Mouse (Mus musculus): Measurements from ENCODE around the gene Farsa.

Gene Farsa

DNA sequence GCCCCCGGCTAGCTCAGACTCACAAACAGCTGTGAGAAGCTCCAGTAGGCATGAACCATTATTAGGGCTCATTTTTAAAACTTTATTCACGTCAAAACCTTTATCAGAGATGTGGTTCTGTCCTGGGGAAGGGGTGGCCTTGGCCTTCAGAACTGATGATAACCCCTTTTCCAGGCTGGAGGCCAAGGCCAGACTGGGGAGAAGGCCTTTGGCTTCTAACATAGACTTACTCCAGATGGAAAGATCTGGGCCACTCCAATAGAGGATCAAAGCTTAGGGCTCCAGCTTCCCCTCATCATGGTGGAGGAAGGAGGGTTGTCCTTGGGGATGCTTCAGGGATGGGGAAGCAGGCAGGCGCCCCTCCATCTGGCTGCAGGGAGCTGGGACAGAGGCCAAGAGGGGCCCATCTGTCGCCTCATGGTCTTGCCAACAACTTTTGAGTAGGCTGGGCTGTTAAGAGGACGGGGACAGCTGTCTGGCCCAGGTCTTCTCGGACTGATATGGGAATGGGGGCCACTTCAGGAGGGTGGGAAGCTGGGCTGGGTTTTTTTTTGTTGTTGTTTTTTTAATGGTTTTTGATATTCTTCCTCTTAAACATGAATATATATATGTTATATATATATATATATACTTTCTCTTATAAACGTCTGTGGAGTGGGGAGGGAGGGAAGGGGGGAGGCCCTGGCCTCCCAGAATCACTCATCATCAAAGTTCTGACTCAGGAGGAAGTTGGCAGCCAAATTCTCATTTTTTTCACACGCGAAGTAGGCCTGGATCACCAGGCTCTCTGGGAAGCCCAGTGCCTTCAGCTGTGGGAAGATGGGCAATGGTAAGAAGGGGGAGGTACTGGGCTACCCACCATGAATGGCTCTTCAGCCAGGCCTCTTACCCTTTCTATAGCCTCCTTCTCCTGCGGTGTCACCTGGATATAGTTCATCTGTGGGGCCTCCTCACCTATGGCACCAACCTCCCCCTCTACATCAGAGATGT, 21.6 kb upstream of the Farsa start:
- DNase-seq = no peak

DNA sequence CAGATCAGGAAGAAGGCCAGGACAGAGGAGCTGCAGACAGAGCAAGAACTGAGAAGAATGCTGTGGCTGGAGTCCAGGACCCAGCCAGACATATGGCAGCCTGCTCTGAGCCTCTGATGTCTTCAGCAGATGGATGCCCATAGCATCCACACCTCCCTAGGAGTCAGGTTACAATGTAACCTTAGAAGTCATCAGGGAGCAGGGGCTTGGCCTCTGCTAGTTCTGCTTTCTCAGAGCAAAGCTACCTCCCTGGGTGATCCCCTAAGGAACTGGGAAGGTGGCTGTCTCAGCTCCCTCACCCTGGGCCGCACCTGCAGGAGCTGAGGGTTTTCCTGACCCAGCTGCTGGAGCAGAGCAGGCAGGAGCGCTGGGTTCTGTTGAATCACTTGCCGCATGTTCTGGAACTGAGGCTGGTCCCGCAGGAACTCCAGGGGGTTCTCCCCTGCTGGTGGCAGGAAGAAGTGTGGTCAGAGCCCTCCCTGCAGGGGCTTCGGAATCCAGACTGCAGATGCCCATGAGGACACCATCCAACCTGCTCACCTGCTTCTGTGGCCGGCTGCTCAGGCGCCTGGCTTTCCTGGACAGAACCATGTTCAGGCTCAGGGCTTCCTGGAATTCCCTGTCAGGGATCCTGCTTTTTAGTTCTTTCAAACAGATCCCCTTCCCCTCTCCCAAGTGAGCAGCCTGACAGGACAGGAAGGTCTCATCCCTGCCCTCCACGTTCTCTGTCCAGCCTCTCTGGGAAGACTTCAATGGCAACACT, 19.5 kb upstream of the Farsa start:
- DNase-seq = no peak

- DNase-seq = no peak
Measured at GRCm38 (mm10) chr8:84837912-84838470, 18.8 kb upstream of the Farsa start.

DNA sequence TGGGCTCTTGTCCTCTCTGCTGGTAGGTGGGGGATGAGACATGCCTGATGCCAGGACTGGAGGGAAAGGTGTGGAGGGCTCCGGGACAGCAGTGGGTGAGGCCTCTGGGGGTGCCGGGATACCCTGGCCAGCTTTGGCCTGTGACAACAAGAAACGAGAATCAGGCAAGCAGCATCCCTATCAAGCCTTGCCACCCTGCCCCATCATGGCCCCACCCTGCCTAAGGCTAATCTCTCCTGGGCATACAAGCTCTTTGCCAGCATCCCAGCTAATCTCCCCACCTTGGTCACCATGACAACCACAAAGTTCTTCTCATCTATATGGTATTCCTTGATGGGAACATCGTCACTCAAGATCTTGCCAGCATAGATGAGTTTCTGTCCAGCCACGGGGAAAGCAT, 18.3 kb upstream of the Farsa start:
- no peak for DNase-seq

DNA sequence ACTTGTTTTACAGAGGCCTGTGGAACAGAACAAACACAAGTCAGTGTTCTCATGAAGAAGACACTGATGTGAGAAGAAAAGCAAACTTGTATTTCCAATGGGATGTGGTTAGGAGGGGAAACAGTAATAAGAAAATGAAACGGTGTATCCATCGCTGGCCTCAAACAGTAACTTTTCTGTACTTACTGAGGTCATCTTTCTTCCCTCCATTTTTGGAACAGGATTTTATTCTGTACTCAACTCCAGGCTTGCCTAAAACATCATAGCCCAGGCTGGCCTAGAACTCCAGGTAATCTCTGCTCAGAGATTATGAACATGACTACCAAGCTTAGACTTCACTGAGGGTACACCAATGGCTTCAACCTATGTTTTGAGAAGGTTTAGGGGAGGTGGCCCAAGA, 17.4 kb upstream of the Farsa start:
- DNase-seq = no peak

- no peak for DNase-seq
Measured at GRCm38 (mm10) chr8:84839875-84840247, 16.9 kb upstream of the Farsa start.

DNA sequence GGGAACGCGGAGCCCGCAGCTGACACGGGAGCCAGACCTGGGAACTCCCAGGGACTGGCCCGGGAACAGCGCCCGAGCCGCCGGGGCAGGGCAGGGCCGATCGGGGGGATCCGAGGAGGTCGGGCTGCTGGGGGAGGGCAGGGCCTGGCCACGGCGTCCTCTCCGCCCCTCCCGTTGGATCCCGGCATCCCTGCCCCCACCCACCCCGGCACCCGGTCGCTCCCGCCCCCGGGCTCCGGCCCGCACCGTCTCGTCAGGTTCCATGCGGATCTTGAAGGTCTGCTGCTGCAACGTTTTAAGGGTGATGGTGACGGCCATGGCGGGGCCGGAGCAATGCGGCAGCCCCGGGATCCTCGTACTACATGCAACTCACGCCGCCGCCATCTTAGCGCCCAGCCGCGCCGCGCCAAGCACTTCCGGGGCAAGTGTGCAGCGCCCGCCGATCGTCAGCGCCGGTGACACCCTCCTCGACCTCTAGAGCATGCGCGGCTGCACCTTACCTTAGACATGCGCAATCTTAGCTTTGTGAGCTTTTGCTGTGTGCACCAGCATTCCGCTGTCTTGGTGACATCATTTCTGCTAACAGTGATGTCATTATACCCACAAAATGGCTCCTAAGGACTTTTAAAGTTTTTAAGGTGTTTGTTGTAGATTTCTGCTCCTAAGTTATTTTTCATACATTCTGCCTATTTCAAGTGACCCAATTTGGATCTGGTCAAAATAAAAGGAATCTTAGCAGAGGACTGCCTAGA, 16.4 kb upstream of the Farsa start, which contains the start of gene Rad23a:
TSS of gene Rad23a (minus strand) at position 418 of the 752 bp plus-strand sequence.
- DNase-seq = peak; percentile 83 to 86

DNA sequence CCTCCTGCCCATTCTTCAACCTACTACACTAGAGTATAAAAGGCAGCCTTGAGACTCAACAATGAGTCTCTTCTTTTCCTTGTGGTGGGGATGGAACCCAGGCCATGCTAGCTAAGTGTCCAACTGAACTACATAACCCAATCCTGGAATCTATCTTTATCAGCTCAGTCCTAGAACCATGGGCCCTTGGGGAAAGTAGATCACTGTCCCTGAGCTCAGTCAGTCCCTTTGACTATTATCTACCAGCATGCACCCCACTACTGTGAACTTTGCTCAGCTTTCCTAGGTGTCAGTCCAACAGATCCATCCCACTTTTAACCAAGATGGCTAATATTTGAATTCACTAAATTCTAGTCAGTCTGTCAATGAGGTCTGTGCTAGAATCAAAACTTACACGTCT, 15.3 kb upstream of the Farsa start:
- no peak for DNase-seq

DNA sequence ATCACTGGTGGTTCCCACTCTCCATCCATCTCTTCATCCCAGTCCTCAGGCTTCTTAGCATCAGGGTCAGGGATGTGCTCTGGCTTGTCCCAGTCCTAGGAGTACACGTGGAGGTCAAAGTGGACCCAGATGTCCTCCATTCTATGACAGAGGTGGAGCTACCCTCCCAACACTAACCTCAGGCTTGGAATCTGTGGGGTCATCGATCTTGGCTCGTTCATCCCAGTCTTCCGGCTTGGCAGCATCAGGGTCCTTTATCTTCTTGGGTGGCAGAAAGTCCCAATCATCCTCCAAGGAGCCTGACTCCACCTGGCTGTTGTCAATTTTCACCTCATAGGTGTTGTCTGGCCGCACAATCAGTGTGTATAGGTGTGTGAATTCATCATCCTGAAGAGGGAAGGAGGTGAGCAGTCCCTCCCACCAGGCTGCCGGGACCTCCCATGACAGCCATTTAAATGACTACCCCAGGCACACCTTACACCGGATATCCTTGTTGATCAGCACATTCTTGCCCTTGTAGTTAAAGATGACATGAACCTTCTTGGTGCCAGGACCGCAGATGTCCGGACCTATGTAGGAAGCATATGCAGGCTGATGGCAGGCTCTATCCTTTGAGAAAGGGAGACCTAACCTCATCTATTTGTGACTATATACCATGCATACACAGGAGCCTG, 12.3 kb upstream of the Farsa start:
- DNase-seq = no peak

DNA sequence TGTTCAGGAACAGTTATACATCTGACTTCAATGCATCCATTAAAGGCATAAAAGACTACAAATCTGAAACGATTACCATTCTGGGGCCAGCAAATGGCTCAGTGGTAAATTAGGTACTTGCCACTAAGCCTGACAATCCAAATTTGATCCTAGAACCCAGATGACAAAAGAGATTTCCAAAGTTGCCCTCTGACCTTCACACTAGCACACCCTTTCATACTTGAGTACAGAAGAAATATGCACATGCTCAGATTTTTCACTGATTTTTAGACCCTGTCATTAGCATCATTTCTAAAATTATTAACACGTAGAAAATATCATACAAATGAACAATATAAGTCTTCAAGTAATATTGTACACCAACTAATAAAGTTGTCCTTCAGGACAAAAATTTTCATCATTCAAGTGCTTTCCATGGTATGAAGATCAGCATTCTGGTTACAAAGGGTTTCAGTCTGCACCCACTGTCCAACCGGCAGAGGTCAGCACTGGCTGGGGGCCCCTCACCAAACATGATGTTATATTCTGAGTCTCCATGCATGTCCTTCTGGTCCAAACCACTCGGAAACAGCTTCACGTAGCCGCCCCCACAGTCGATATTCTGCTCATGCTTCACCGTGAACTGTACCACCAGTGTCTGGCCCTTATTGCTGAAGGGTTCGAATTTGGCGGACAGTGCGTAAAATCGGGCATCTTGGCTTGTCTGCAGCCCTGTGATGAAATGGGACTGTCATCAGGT, 11.3 kb upstream of the Farsa start:
- DNase-seq = no peak

DNA sequence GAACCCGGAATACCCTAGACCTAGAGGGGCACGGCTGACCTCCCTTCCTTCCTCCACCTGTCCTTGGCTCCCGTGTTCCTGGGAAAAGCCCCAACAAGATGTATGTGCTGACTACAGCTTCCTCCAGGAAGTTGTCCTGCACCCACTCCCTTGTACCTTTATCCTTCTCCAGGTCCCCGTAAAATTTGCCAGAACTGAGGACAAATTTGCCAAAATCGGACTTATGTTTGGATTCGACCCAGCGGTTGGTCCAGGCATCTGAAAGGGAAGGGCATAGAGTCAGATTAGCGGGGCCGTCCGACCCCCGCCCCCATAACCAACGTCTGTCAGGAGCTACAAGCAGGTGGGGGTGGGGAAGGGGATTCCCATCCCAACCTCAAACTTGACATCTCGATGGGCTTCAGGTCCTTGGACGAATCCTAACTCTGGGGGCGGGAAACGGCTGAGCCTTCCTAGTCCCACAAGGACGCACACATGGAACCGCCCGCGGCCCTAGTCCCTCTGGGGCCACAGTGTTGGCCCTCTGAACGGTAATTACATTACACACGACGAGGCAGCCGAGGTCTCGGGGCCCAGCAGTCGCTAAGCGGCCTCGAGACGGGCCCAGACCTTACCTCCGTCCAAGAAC, 10.6 kb upstream of the Farsa start:
- DNase-seq = no peak

GRCm38 (mm10) chr8:84846722-84847572, 9.8 kb upstream of the Farsa start, which contains the start of gene Calr:
TSS of gene Calr (minus strand) at chr8:84846934.
- peak; percentile 99 to 100 for DNase-seq

GRCm38 (mm10) chr8:84847684-84848435, 8.9 kb upstream of the Farsa start:
- DNase-seq = peak in 1 of 2 experiments; percentile 41

- DNase-seq = no peak
Measured at GRCm38 (mm10) chr8:84856434-84856833, 355 bp upstream of the Farsa start.

DNA sequence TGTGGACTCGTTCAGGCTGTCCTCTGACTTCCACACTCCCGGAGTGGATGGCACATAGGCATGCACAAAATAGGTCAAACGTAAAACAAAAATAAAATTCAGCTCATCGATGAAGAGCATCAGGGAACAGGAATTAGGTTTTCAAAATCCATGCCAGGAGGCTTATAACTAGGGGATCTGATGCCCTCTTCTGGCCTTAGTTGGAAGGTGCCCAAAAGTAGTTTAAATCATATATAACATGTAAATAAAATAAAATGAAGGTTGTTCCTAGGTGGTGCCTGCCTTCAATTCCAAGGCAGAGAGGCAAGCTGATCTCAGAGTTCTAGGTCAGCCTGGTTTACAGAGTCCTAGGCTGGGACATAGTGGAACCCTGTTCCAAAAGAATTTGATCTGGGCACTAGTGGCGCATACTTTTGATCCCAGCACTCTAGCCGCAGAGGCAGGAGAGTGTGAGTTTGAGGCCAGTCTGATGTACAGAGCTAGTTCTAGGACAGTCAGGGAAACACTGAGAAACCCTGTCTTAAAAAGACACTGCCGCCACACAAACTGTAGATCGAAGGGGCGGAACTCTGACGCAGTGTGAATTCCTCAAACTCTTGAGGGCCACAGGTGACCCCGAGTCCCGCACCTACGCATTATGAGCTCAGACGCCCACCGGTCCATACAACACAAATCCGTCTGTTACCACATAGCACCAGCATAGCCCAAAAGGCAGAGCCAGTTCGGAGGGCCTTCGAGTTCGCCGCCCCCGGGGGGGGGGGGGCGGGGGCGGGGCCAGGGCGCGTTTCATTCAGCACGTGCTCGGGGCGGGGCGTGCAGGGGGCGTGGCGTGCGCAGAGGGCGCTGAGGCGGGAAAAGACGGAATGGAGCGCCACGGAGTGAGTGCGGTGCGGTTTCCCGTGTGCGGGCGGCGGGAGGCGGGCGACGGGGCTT, 14.9 kb downstream of the Farsa start, which contains the start of gene Syce2:
TSS of gene Syce2 (plus strand) at position 736 of the 933 bp plus-strand sequence.
- DNase-seq = peak; percentile 64 to 77

GRCm38 (mm10) chr8:84872309-84872965, 15.6 kb downstream of the Farsa start:
- DNase-seq = peak; percentile 22

DNA sequence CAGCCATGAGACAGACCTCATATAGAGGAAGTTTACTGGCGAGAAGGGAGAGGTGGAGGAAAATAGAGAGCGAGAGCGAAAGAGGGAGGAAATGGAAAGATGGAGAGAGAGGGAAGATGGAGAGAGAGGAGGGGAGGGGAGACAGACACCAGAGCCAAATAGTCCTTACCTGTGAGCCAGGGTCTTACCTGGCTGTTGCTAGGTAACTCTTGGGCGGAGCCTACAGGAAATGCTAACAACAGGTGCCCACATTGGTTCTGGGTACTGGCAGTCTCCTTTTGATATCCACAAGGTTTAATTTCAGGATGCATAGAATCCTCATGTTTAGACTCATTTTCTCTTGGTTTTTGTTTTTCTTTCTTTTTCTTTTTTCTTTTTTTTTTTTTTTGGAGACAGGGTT, 16.2 kb downstream of the Farsa start:
- DNase-seq = no peak

All from thymus, adult 18-20 months (tissue).